Mouse (Mus musculus) kidney, postnatal 25 days (tissue): ENCODE measurements at regions not wholly inside any gene's neighbourhood (a gene's known extent, or its start where the extent isn't known, plus 50 kb on each side); places are given as distances from the start of the nearest gene placed in this dataset.

Experiments used
- DNase-seq, 2 experiments: peaks; one replicate each; pipeline ENCODE4 v3.0.0; 2021; ENCODE audit warnings: mixed read lengths in 2 of 2

- no peak for DNase-seq
These were observed 147.0 kb upstream of the Dlgap1 start for GRCm38 (mm10) chr17:69821901-69822300.

GRCm38 (mm10) chr17:69822921-69823320 is 146.0 kb upstream of the Dlgap1 start:
- no peak for DNase-seq

GRCm38 (mm10) chr17:69841308-69841707 is 127.6 kb upstream of the Dlgap1 start:
- no peak for DNase-seq

- no peak for DNase-seq
These were observed 120.6 kb upstream of the Dlgap1 start for GRCm38 (mm10) chr17:69848306-69848705.

- no peak for DNase-seq
These were observed 118.8 kb upstream of the Dlgap1 start for GRCm38 (mm10) chr17:69850075-69850474.

- peak; percentile 6 to 38 for DNase-seq
These were observed 88.9 kb upstream of the Dlgap1 start for GRCm38 (mm10) chr17:69879958-69880357.

- no peak for DNase-seq
These were observed 74.9 kb upstream of the Dlgap1 start for GRCm38 (mm10) chr17:69893980-69894379.
